Mouse (Mus musculus): Measurements from ENCODE around the gene Morn1. TPM values are rescaled to one million over a fixed set of nuclear protein-coding genes. Genes with fewer than 3 reads are reported as not detected.
A peak's percentile ranks its signal among the peaks of the same experiment; 100 is the strongest.

The Morn1 gene
- polyA plus RNA-seq, 1 experiment from 2014 or later: 4.8 TPM

GRCm38 (mm10) chr4:155120038-155120437, 33.7 kb downstream of the Morn1 start:
- 0 out of 2 replicates have a peak overlapping the region, but pooled peaks have one; percentile 26 for H3K9ac ChIP-seq (ENCODE audit: low read length)
- H3K36me3 ChIP-seq (ENCODE audit: control insufficient read depth, insufficient read depth, low read length): no peaks in the 10 kb centered on the region
- H3K27ac ChIP-seq (ENCODE audit: low read length): peak overlapping the region; percentile 97
- no peak overlapping the region for H3K4me2 ChIP-seq (ENCODE audit: low read depth, low read length)
- H3K4me3 ChIP-seq (replicated peaks; ENCODE audit: low read length): no peak overlapping the region
- no peaks in the 10 kb centered on the region for H3K27me3 ChIP-seq (ENCODE audit: control insufficient read depth, insufficient read depth, low read length)
- WGBS: 75% methylated on average over 7 of the region's 7 CpGs
- H3K4me1 ChIP-seq (ENCODE audit: control insufficient read depth, insufficient read depth, low read length): peaks cover 36% of the 10 kb centered on the region
- ATAC-seq (ENCODE audit: insufficient read depth, low FRiP score): no peak
- no peaks in the 10 kb centered on the region for H3K9me3 ChIP-seq (replicated peaks; ENCODE audit: control insufficient read depth, low read length)

GRCm38 (mm10) chr4:155120583-155120982, 34.2 kb downstream of the Morn1 start:
- 39% methylated on average over 5 of the region's 5 CpGs for WGBS
- Histone ChIP-seq H3K4me1 (ENCODE audit: control insufficient read depth, insufficient read depth, low read length) (peaks cover 36% of the 10 kb centered on the region), H3K4me3 (replicated peaks; ENCODE audit: low read length) (no peak overlapping the region), H3K27me3 (ENCODE audit: control insufficient read depth, insufficient read depth, low read length) (no peaks in the 10 kb centered on the region), H3K9me3 (replicated peaks; ENCODE audit: control insufficient read depth, low read length) (no peaks in the 10 kb centered on the region), H3K27ac (ENCODE audit: low read length) (peak overlapping the region; percentile 97), H3K36me3 (ENCODE audit: control insufficient read depth, insufficient read depth, low read length) (no peaks in the 10 kb centered on the region), H3K9ac (ENCODE audit: low read length) (no peak overlapping the region), H3K4me2 (ENCODE audit: low read depth, low read length) (no peak overlapping the region)
- peak; percentile 76 for ATAC-seq (ENCODE audit: insufficient read depth, low FRiP score)

- WGBS: 76% methylated on average over 6 of the region's 6 CpGs
- H3K27ac ChIP-seq (ENCODE audit: low read length): peak overlapping the region; percentile 97
- H3K4me1 ChIP-seq (ENCODE audit: control insufficient read depth, insufficient read depth, low read length): peaks cover 34% of the 10 kb centered on the region
- peak; percentile 11; the same call in 1 of the 2 replicates for ATAC-seq (ENCODE audit: insufficient read depth, low FRiP score)
- H3K4me3 ChIP-seq (replicated peaks; ENCODE audit: low read length): no peak overlapping the region
- peak overlapping the region; percentile 6; the same call in 1 of the 2 replicates for H3K9ac ChIP-seq (ENCODE audit: low read length)
- no peaks in the 10 kb centered on the region for H3K36me3 ChIP-seq (ENCODE audit: control insufficient read depth, insufficient read depth, low read length)
- no peaks in the 10 kb centered on the region for H3K9me3 ChIP-seq (replicated peaks; ENCODE audit: control insufficient read depth, low read length)
- no peak overlapping the region for H3K4me2 ChIP-seq (ENCODE audit: low read depth, low read length)
- H3K27me3 ChIP-seq (ENCODE audit: control insufficient read depth, insufficient read depth, low read length): no peaks in the 10 kb centered on the region
These were observed 34.8 kb downstream of the Morn1 start for GRCm38 (mm10) chr4:155121222-155121621.

DNA sequence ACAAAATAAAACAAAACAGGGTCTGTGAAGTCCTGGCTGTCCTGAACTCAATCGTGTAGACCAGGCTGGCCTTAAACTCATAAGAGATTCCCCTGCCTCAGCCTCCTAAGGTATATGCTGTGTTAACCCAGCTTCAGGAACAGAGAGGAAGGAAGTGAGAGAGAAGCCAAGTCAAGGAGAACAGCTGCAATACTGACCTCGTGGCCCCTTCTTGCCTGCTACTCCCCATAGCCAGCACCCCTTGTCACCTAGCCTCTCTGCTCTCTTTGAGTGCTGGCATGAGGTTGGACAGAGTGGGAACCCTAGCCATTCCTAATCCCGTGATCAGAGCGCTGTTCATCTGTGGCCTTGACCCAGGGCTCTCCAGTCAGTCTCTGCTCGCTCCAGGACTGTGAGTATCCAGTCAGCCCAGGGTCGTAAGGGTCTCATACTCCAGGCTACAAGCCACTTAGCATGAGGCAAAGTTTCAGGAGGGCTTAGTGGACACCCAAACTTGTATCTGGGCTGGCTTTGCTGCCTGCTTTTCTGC, 35.6 kb downstream of the Morn1 start:
- no peak for ATAC-seq (ENCODE audit: insufficient read depth, low FRiP score)
- Histone ChIP-seq H3K9me3 (replicated peaks; ENCODE audit: control insufficient read depth, low read length) (no peaks in the 10 kb centered on the region), H3K27me3 (ENCODE audit: control insufficient read depth, insufficient read depth, low read length) (no peaks in the 10 kb centered on the region), H3K4me3 (replicated peaks; ENCODE audit: low read length) (no peak overlapping the region), H3K9ac (ENCODE audit: low read length) (peak overlapping the region; percentile 64), H3K36me3 (ENCODE audit: control insufficient read depth, insufficient read depth, low read length) (no peaks in the 10 kb centered on the region), H3K4me1 (ENCODE audit: control insufficient read depth, insufficient read depth, low read length) (peaks cover 33% of the 10 kb centered on the region), H3K4me2 (ENCODE audit: low read depth, low read length) (no peak overlapping the region), H3K27ac (ENCODE audit: low read length) (peak overlapping the region; percentile 97)
- WGBS: 65% methylated on average over 6 of the region's 6 CpGs

GRCm38 (mm10) chr4:155122444-155123040, 36.2 kb downstream of the Morn1 start:
- WGBS: 9% methylated on average over 16 of the region's 16 CpGs
- Histone ChIP-seq H3K9ac (ENCODE audit: low read length) (peak overlapping the region; percentile 64), H3K4me3 (replicated peaks; ENCODE audit: low read length) (no peak overlapping the region), H3K4me1 (ENCODE audit: control insufficient read depth, insufficient read depth, low read length) (peaks cover 33% of the 10 kb centered on the region), H3K36me3 (ENCODE audit: control insufficient read depth, insufficient read depth, low read length) (no peaks in the 10 kb centered on the region), H3K4me2 (ENCODE audit: low read depth, low read length) (peak overlapping the region; percentile 16; the same call in 1 of the 2 replicates), H3K27me3 (ENCODE audit: control insufficient read depth, insufficient read depth, low read length) (no peaks in the 10 kb centered on the region), H3K27ac (ENCODE audit: low read length) (peak overlapping the region; percentile 97), H3K9me3 (replicated peaks; ENCODE audit: control insufficient read depth, low read length) (no peaks in the 10 kb centered on the region)
- peak; percentile 73 for ATAC-seq (ENCODE audit: insufficient read depth, low FRiP score)

GRCm38 (mm10) chr4:155123868-155124534, 37.6 kb downstream of the Morn1 start:
- Histone ChIP-seq H3K27ac (ENCODE audit: low read length) (no peak overlapping the region), H3K36me3 (ENCODE audit: control insufficient read depth, insufficient read depth, low read length) (no peaks in the 10 kb centered on the region), H3K27me3 (ENCODE audit: control insufficient read depth, insufficient read depth, low read length) (no peaks in the 10 kb centered on the region), H3K9ac (ENCODE audit: low read length) (no peak overlapping the region), H3K4me1 (ENCODE audit: control insufficient read depth, insufficient read depth, low read length) (peaks cover 33% of the 10 kb centered on the region), H3K4me3 (replicated peaks; ENCODE audit: low read length) (no peak overlapping the region), H3K4me2 (ENCODE audit: low read depth, low read length) (no peak overlapping the region), H3K9me3 (replicated peaks; ENCODE audit: control insufficient read depth, low read length) (no peaks in the 10 kb centered on the region)
- no peak for ATAC-seq (ENCODE audit: insufficient read depth, low FRiP score)
- WGBS: 70% methylated on average over 9 of the region's 9 CpGs

GRCm38 (mm10) chr4:155125310-155125709, 38.9 kb downstream of the Morn1 start:
- Histone ChIP-seq H3K27ac (ENCODE audit: low read length) (no peak overlapping the region), H3K27me3 (ENCODE audit: control insufficient read depth, insufficient read depth, low read length) (no peaks in the 10 kb centered on the region), H3K9me3 (replicated peaks; ENCODE audit: control insufficient read depth, low read length) (no peaks in the 10 kb centered on the region), H3K4me2 (ENCODE audit: low read depth, low read length) (no peak overlapping the region), H3K9ac (ENCODE audit: low read length) (0 out of 2 replicates have a peak overlapping the region, but pooled peaks have one; percentile 26), H3K4me3 (replicated peaks; ENCODE audit: low read length) (no peak overlapping the region), H3K36me3 (ENCODE audit: control insufficient read depth, insufficient read depth, low read length) (no peaks in the 10 kb centered on the region), H3K4me1 (ENCODE audit: control insufficient read depth, insufficient read depth, low read length) (peaks cover 36% of the 10 kb centered on the region)
- 41% methylated on average over 7 of the region's 7 CpGs for WGBS
- no peak for ATAC-seq (ENCODE audit: insufficient read depth, low FRiP score)

GRCm38 (mm10) chr4:155126194-155126593, 39.8 kb downstream of the Morn1 start:
- no peak overlapping the region for H3K4me2 ChIP-seq (ENCODE audit: low read depth, low read length)
- H3K4me3 ChIP-seq (replicated peaks; ENCODE audit: low read length): no peak overlapping the region
- WGBS: 83% methylated on average over 5 of the region's 5 CpGs
- H3K36me3 ChIP-seq (ENCODE audit: control insufficient read depth, insufficient read depth, low read length): no peaks in the 10 kb centered on the region
- H3K4me1 ChIP-seq (ENCODE audit: control insufficient read depth, insufficient read depth, low read length): peaks cover 34% of the 10 kb centered on the region
- H3K9ac ChIP-seq (ENCODE audit: low read length): no peak overlapping the region
- no peak for ATAC-seq (ENCODE audit: insufficient read depth, low FRiP score)
- no peaks in the 10 kb centered on the region for H3K9me3 ChIP-seq (replicated peaks; ENCODE audit: control insufficient read depth, low read length)
- H3K27me3 ChIP-seq (ENCODE audit: control insufficient read depth, insufficient read depth, low read length): no peaks in the 10 kb centered on the region
- H3K27ac ChIP-seq (ENCODE audit: low read length): no peak overlapping the region

Measured in stomach, embryonic 16.5 days (tissue).